Mouse (Mus musculus) intestine, embryonic 16.5 days (tissue): ENCODE measurements around the gene Msrb3. TPM values are rescaled to one million over a fixed set of nuclear protein-coding genes. Genes with fewer than 3 reads are reported as not detected.

ENCODE experiments used
- ATAC-seq: fragments of 200-750 bp; cut with Nextera tagmentation; 2 replicates; pipeline ENCODE4 v1.8.0; 2017; ENCODE audit warnings: moderate TSS enrichment, moderate library complexity
- H3K27ac ChIP-seq: fragments of 300-500 bp; sonication (generic); 2 replicates; pipeline ENCODE4 v1.5.1; 2014; ENCODE audit warnings: mild to moderate bottlenecking, low read length
- H3K27me3 ChIP-seq: fragments of 300-500 bp; sonication (generic); replicated peaks from 2 replicates; pipeline ENCODE4 v1.6.1; 2014; ENCODE audit warnings: low read length, control low read depth, mixed read lengths; ENCODE audit not compliant: control insufficient read depth, insufficient read depth
- H3K36me3 ChIP-seq: fragments of 300-500 bp; sonication (generic); 2 replicates; pipeline ENCODE4 v1.6.1; 2014; ENCODE audit warnings: low read length, control low read depth; ENCODE audit not compliant: control insufficient read depth, insufficient read depth
- H3K4me1 ChIP-seq: fragments of 300-500 bp; sonication (generic); 2 replicates; pipeline ENCODE4 v1.6.1; 2014; ENCODE audit warnings: low read length, control low read depth, mixed read lengths; ENCODE audit not compliant: control insufficient read depth, insufficient read depth
- H3K4me2 ChIP-seq: fragments of 300-500 bp; sonication (generic); 2 replicates; pipeline ENCODE4 v1.6.1; 2014; ENCODE audit warnings: low read depth, low read length, control low read depth
- H3K4me3 ChIP-seq: fragments of 300-500 bp; sonication (generic); 2 replicates; pipeline ENCODE4 v1.5.1; 2014; ENCODE audit warnings: mild to moderate bottlenecking, low read length
- H3K9ac ChIP-seq: fragments of 300-500 bp; sonication (generic); 2 replicates; pipeline ENCODE4 v1.6.1; 2014; ENCODE audit warnings: low read depth, low read length
- H3K9me3 ChIP-seq: fragments of 300-500 bp; sonication (generic); 2 replicates; pipeline ENCODE4 v1.6.1; 2016; ENCODE audit warnings: low read length, control low read depth; ENCODE audit not compliant: control insufficient read depth
- WGBS: fragments of 180-500 bp; shearing (Covaris S2); extraction: QIAGEN DNeasy Blood & Tissue Kit; methylation state at CpG from one replicate; pipeline ENCODE4 v1.1.7; 2014; 5-methylcytosine and 5-hydroxymethylcytosine counted together
- polyA plus RNA-seq: library from polyadenylated mRNA; unstranded; fragments of >200 nt; fragmentation: Nextera tagmentation; extraction: Ambion mirVana; gene quantifications from 2 replicates; pipeline ENCODE4 v1.2.1, GENCODE M21; 2015

The Msrb3 gene
- 11.2 and 14.0 TPM in 2 replicates for polyA plus RNA-seq

- H3K27ac ChIP-seq: peak within 1 kb of the TSS; percentile 87
Observed at GRCm38 (mm10) chr10:120898785-120899762, at the start of gene Msrb3. Gene Msrb3, minus strand, starts transcription at chr10:120899101.

GRCm38 (mm10) chr10:120948461-120948860, 49.6 kb upstream of the Msrb3 start:
- no peak for ATAC-seq
- Histone ChIP-seq H3K4me1 (no peaks in the 10 kb centered on the region), H3K27ac (no peak overlapping the region), H3K36me3 (no peaks in the 10 kb centered on the region), H3K27me3 (no peaks in the 10 kb centered on the region), H3K4me2 (no peak overlapping the region), H3K9me3 (no peaks in the 10 kb centered on the region), H3K4me3 (no peak overlapping the region), H3K9ac (no peak overlapping the region)
- 42% methylated on average over 2 of the region's 2 CpGs for WGBS

More at GRCm38 (mm10) chr10:120898785-120899762, at the start of gene Msrb3:
- Histone ChIP-seq H3K36me3 (no peaks in the 10 kb centered on the region), H3K27me3 (peaks cover 5% of the 10 kb centered on the region; the same call in 1 of the 2 replicates), H3K4me1 (peaks cover 11% of the 10 kb centered on the region; the same call in 1 of the 2 replicates), H3K9me3 (no peaks in the 10 kb centered on the region), H3K9ac (peak within 1 kb of the TSS; percentile 81), H3K4me3 (peak within 1 kb of the TSS; percentile 70), H3K4me2 (peak within 1 kb of the TSS; percentile 94)
- ATAC-seq: peak; percentile 62
- 2% methylated on average over 64 of the region's 64 CpGs for WGBS

GRCm38 (mm10) chr10:120947842-120948241, 48.9 kb upstream of the Msrb3 start:
- no peak for ATAC-seq
- no peak overlapping the region for H3K9ac ChIP-seq
- WGBS: 80% methylated on average over 2 of the region's 2 CpGs
- H3K27me3 ChIP-seq: no peaks in the 10 kb centered on the region
- H3K4me1 ChIP-seq: no peaks in the 10 kb centered on the region
- H3K4me3 ChIP-seq: no peak overlapping the region
- no peaks in the 10 kb centered on the region for H3K9me3 ChIP-seq
- no peak overlapping the region for H3K27ac ChIP-seq
- H3K4me2 ChIP-seq: no peak overlapping the region
- H3K36me3 ChIP-seq: no peaks in the 10 kb centered on the region

GRCm38 (mm10) chr10:120946847-120947246, 47.9 kb upstream of the Msrb3 start:
- Histone ChIP-seq H3K4me3 (no peak overlapping the region), H3K4me2 (no peak overlapping the region), H3K9me3 (no peaks in the 10 kb centered on the region), H3K4me1 (no peaks in the 10 kb centered on the region), H3K27ac (no peak overlapping the region), H3K27me3 (no peaks in the 10 kb centered on the region), H3K9ac (no peak overlapping the region), H3K36me3 (no peaks in the 10 kb centered on the region)
- no peak for ATAC-seq
- WGBS: 81% methylated on average over 5 of the region's 5 CpGs

- WGBS: 80% methylated on average over 2 of the region's 2 CpGs
- H3K9me3 ChIP-seq: no peaks in the 10 kb centered on the region
Observed at GRCm38 (mm10) chr10:120938904-120939208, 40.0 kb upstream of the Msrb3 start.

GRCm38 (mm10) chr10:120938077-120938903, 39.4 kb upstream of the Msrb3 start:
- H3K4me1 ChIP-seq: peaks cover 2% of the 10 kb centered on the region; the same call in 1 of the 2 replicates
- no peak overlapping the region for H3K4me3 ChIP-seq
- no peaks in the 10 kb centered on the region for H3K27me3 ChIP-seq
- ATAC-seq: 0 out of 2 replicates have a peak, but pooled peaks have one; percentile 16
- 51% methylated on average over 19 of the region's 19 CpGs for WGBS
- no peaks in the 10 kb centered on the region for H3K36me3 ChIP-seq
- H3K9ac ChIP-seq: no peak overlapping the region
- no peaks in the 10 kb centered on the region for H3K9me3 ChIP-seq
- H3K4me2 ChIP-seq: no peak overlapping the region
- no peak overlapping the region for H3K27ac ChIP-seq

More at GRCm38 (mm10) chr10:120938904-120939208, 40.0 kb upstream of the Msrb3 start:
- Histone ChIP-seq H3K36me3 (no peaks in the 10 kb centered on the region), H3K4me1 (peaks cover 2% of the 10 kb centered on the region; the same call in 1 of the 2 replicates), H3K4me3 (no peak overlapping the region), H3K27ac (no peak overlapping the region), H3K4me2 (no peak overlapping the region), H3K27me3 (no peaks in the 10 kb centered on the region), H3K9ac (no peak overlapping the region)
- ATAC-seq: no peak

GRCm38 (mm10) chr10:120929536-120929935, 30.6 kb upstream of the Msrb3 start:
- Histone ChIP-seq H3K4me1 (no peaks in the 10 kb centered on the region), H3K27ac (no peak overlapping the region), H3K9ac (no peak overlapping the region), H3K36me3 (peaks cover 2% of the 10 kb centered on the region; the same call in 1 of the 2 replicates), H3K4me2 (no peak overlapping the region), H3K9me3 (no peaks in the 10 kb centered on the region), H3K27me3 (no peaks in the 10 kb centered on the region), H3K4me3 (no peak overlapping the region)
- no peak for ATAC-seq
- 76% methylated on average over 7 of the region's 7 CpGs for WGBS

- ATAC-seq: no peak
- Histone ChIP-seq H3K4me3 (no peak overlapping the region), H3K4me1 (no peaks in the 10 kb centered on the region), H3K9me3 (no peaks in the 10 kb centered on the region), H3K4me2 (no peak overlapping the region), H3K27ac (no peak overlapping the region), H3K9ac (no peak overlapping the region), H3K36me3 (peaks cover 2% of the 10 kb centered on the region; the same call in 1 of the 2 replicates), H3K27me3 (no peaks in the 10 kb centered on the region)
- 80% methylated on average over 5 of the region's 5 CpGs for WGBS
Observed at GRCm38 (mm10) chr10:120928183-120928582, 29.3 kb upstream of the Msrb3 start.

GRCm38 (mm10) chr10:120926156-120926555, 27.3 kb upstream of the Msrb3 start:
- H3K9me3 ChIP-seq: no peaks in the 10 kb centered on the region
- H3K4me1 ChIP-seq: no peaks in the 10 kb centered on the region
- H3K9ac ChIP-seq: no peak overlapping the region
- H3K4me2 ChIP-seq: no peak overlapping the region
- peaks cover 2% of the 10 kb centered on the region; the same call in 1 of the 2 replicates for H3K36me3 ChIP-seq
- no peaks in the 10 kb centered on the region for H3K27me3 ChIP-seq
- no peak overlapping the region for H3K27ac ChIP-seq
- no peak overlapping the region for H3K4me3 ChIP-seq
- 91% methylated on average over 8 of the region's 8 CpGs for WGBS
- no peak for ATAC-seq
